Mouse (Mus musculus) 3T3-L1 (cell line): Measurements from ENCODE around the gene Hspa4l.
A peak's percentile ranks its signal among the peaks of the same experiment; 100 is the strongest.

ENCODE experiments used
- DNase-seq: peaks from one replicate; pipeline ENCODE4 v3.0.0-alpha.2; 2015; ENCODE audit warnings: low read depth, low spot score

Hspa4l gene

GRCm38 (mm10) chr3:40744024-40744835 lies at the start of gene Hspa4l:
TSS of gene Hspa4l (plus strand) at chr3:40744495.
- peak; percentile 38 for DNase-seq

- no peak for DNase-seq
Observed at GRCm38 (mm10) chr3:40695162-40695561, 49.1 kb upstream of the Hspa4l start.

- no peak for DNase-seq
Observed at GRCm38 (mm10) chr3:40698834-40699233, 45.5 kb upstream of the Hspa4l start.

- no peak for DNase-seq
Observed at GRCm38 (mm10) chr3:40704816-40705430, 39.4 kb upstream of the Hspa4l start.

- DNase-seq = no peak
Observed at GRCm38 (mm10) chr3:40708655-40709054, 35.6 kb upstream of the Hspa4l start, which contains the start of gene Slc25a31. TSS of gene Slc25a31 (plus strand) at chr3:40708855.

- no peak for DNase-seq
Observed at GRCm38 (mm10) chr3:40716056-40716455, 28.2 kb upstream of the Hspa4l start.

GRCm38 (mm10) chr3:40719022-40719421 lies 25.3 kb upstream of the Hspa4l start:
- peak; percentile 6 for DNase-seq

GRCm38 (mm10) chr3:40738381-40738912 lies 5.8 kb upstream of the Hspa4l start:
- DNase-seq = no peak

GRCm38 (mm10) chr3:40744836-40745660 lies 753 bp downstream of the Hspa4l start:
- DNase-seq = peak; percentile 84

- DNase-seq = peak; percentile 88
Observed at GRCm38 (mm10) chr3:40745661-40746547, 1.6 kb downstream of the Hspa4l start.

- peak; percentile 35 for DNase-seq
Observed at GRCm38 (mm10) chr3:40760746-40761145, 16.5 kb downstream of the Hspa4l start.

GRCm38 (mm10) chr3:40761312-40761711 lies 17.0 kb downstream of the Hspa4l start:
- DNase-seq = peak; percentile 93

- DNase-seq = no peak
Observed at GRCm38 (mm10) chr3:40793783-40794182, 49.5 kb downstream of the Hspa4l start.

GRCm38 (mm10) chr3:40798054-40798453 lies 53.8 kb downstream of the Hspa4l start:
- DNase-seq = peak; percentile 72

- peak; percentile 88 for DNase-seq
Observed at GRCm38 (mm10) chr3:40798500-40798899, 54.2 kb downstream of the Hspa4l start.

- DNase-seq = peak; percentile 99
Observed at GRCm38 (mm10) chr3:40799530-40800372, 55.5 kb downstream of the Hspa4l start, which contains the start of gene Plk4. TSS of gene Plk4 (plus strand) at chr3:40800019.

GRCm38 (mm10) chr3:40800373-40800823 lies 56.1 kb downstream of the Hspa4l start:
- DNase-seq = no peak

GRCm38 (mm10) chr3:40806871-40807270 lies 62.6 kb downstream of the Hspa4l start:
- DNase-seq = peak; percentile 12

- no peak for DNase-seq
Observed at GRCm38 (mm10) chr3:40808686-40809085, 64.4 kb downstream of the Hspa4l start.

- no peak for DNase-seq
Observed at GRCm38 (mm10) chr3:40809894-40810293, 65.6 kb downstream of the Hspa4l start.
